Mouse (Mus musculus): Measurements from ENCODE around the gene Actg2.

DNA sequence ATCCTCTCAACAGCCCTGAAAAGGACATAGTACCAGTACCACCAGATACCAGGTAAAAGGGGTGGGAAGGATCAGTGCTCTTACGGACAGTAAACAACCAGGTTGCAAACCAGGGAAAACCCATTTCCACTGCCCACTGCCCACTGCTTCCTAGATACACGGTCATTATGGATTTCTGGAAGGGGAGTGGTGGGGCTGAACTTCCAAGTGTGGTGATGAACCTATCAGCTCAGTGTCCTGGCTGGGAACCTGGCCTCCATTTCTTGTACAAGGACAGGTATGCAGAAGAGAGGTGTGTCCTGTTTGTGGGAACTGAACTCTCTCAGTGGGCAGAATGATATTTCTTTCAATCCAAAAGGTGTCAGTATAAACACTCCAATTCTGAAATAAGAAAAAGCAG, 47.5 kb upstream of the Actg2 start:
- TF ChIP-seq CTCF (IDR thresholded peaks at IDR 0.05; ENCODE audit: borderline replicate concordance, insufficient read depth, low read length) (no peak), POLR2A (IDR thresholded peaks at IDR 0.05; ENCODE audit: low read depth, low read length) (no peak)
